Mouse (Mus musculus) B cell, adult (primary cell): ENCODE results near the gene Olfr893. TPM values are rescaled to one million over a fixed set of nuclear protein-coding genes. Genes with fewer than 3 reads are reported as not detected.

Experiments
- total RNA-seq: library from RNA; stranded (reverse); gene quantifications from 4 replicates; pipeline ENCODE4 v1.2.4, GENCODE M21; 2023; ENCODE audit not compliant: inconsistent age

Olfr893 gene
- total RNA-seq: not detected in 4 replicates

GRCm38 (mm10) chr9:38208065-38208464 lies at the start of gene Olfr893:
TSS of gene Olfr893 (plus strand) at chr9:38208365.

GRCm38 (mm10) chr9:38180721-38181120 lies 27.4 kb upstream of the Olfr893 start, which contains the start of gene Olfr891:
TSS of gene Olfr891 (minus strand) at chr9:38180821.

GRCm38 (mm10) chr9:38217755-38218154 lies 9.6 kb downstream of the Olfr893 start, which contains the start of gene Olfr894:
TSS of gene Olfr894 (plus strand) at chr9:38218055.

GRCm38 (mm10) chr9:38252474-38252873 lies 44.3 kb downstream of the Olfr893 start, which contains the start of gene Olfr143:
TSS of gene Olfr143 (plus strand) at chr9:38252774.

Other genes starting within 250 kb of the Olfr893 start
- not detected in 4 replicates for gene Olfr881, start 216.5 kb upstream of the Olfr893 start, total RNA-seq
- gene Olfr883, start 182.6 kb upstream of the Olfr893 start, total RNA-seq: not detected in 4 replicates
- gene Olfr884, start 161.8 kb upstream of the Olfr893 start, total RNA-seq: not detected in 4 replicates
- gene Olfr885, start 147.0 kb upstream of the Olfr893 start, total RNA-seq: not detected in 4 replicates
- gene Olfr887, start 124.3 kb upstream of the Olfr893 start, total RNA-seq: not detected in 4 replicates
- gene Olfr888, start 100.2 kb upstream of the Olfr893 start, total RNA-seq: not detected in 4 replicates
- not detected in 4 replicates for gene Olfr889, start 93.2 kb upstream of the Olfr893 start, total RNA-seq
- not detected in 4 replicates for gene Olfr890, start 65.8 kb upstream of the Olfr893 start, total RNA-seq
- gene Olfr891, start 27.5 kb upstream of the Olfr893 start, total RNA-seq: not detected in 4 replicates
- not detected in 4 replicates for gene Olfr894, start 9.7 kb downstream of the Olfr893 start, total RNA-seq
- gene Olfr143, start 44.4 kb downstream of the Olfr893 start, total RNA-seq: not detected in 4 replicates
- gene Olfr895, start 59.5 kb downstream of the Olfr893 start, total RNA-seq: not detected in 4 replicates
- not detected in 4 replicates for gene Olfr896-ps1, start 82.7 kb downstream of the Olfr893 start, total RNA-seq
- not detected in 4 replicates for gene Olfr25, start 120.7 kb downstream of the Olfr893 start, total RNA-seq
- not detected in 4 replicates for gene Olfr898, start 140.0 kb downstream of the Olfr893 start, total RNA-seq
- not detected in 4 replicates for gene Olfr250, start 158.5 kb downstream of the Olfr893 start, total RNA-seq
- gene Olfr251, start 168.7 kb downstream of the Olfr893 start, total RNA-seq: not detected in 4 replicates
- gene Olfr147, start 193.3 kb downstream of the Olfr893 start, total RNA-seq: not detected in 4 replicates
- not detected in 4 replicates for gene Olfr901, start 221.1 kb downstream of the Olfr893 start, total RNA-seq
- gene Olfr902, start 239.3 kb downstream of the Olfr893 start, total RNA-seq: not detected in 4 replicates